Mouse (Mus musculus): Measurements from ENCODE around the gene Serpini1.
A peak's percentile ranks its signal among the peaks of the same experiment; 100 is the strongest.
"Not testable (repeated sequence)": the region's sequence is repeated elsewhere in the genome, so short reads cannot be mapped to it uniquely, and the experiment has no call there.

Gene Serpini1

DNA sequence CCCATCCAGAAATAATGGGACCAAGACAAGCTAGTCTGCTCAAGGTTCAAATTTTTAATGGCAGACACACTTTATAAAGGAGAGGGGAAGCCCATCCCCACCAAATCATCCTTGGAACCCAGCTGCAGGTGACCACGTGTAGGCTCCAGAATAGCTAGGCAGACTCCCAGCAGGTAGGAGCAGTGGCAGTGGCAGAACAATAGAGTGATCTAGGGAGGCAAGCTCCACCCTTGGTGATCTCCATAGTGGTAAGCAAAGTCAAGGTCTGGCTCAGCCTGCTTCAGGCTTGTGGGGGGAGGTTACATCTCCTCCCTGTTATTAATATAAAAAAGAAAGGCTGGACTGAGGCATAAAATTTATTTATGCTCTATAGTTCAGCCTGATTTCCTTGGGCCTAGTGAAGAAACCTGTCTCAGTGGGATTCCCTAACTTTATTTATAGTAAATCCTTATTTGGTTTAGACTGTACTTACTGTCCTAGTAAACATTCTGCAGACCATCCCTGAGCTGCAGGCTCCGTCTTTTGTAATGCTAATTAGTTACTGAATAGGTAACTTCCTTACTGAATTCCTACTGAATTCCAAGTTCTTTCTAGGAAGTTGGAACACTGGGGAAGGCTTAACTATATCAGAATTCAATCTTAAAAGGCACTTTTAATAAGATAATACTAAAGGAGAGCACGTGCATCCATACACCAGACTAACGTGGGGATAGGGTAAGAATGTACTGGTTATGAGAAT, 93.2 kb downstream of the Serpini1 start:
- H3K9me3 ChIP-seq (ENCODE audit: low read length); H3K27me3 ChIP-seq (ENCODE audit: insufficient read depth, low read length): not testable (repeated sequence)
- peaks cover 47% of the 10 kb centered on the region for H3K4me1 ChIP-seq (replicated peaks; ENCODE audit: low read depth, low read length)
- peak; percentile 51; the same call in 1 of the 2 replicates for TF ChIP-seq POU5F1 (IDR thresholded peaks at IDR 0.05; ENCODE audit: borderline replicate concordance, low read length)
- TF ChIP-seq NANOG (IDR thresholded peaks at IDR 0.05; ENCODE audit: borderline replicate concordance, low read length) = peak; percentile 66; the same call in 1 of the 2 replicates
- peak overlapping the region; percentile 54 for H3K4me3 ChIP-seq (replicated peaks; ENCODE audit: low read length)
- peaks cover 44% of the 10 kb centered on the region for H3K36me3 ChIP-seq (ENCODE audit: insufficient read depth, low read length)

DNA sequence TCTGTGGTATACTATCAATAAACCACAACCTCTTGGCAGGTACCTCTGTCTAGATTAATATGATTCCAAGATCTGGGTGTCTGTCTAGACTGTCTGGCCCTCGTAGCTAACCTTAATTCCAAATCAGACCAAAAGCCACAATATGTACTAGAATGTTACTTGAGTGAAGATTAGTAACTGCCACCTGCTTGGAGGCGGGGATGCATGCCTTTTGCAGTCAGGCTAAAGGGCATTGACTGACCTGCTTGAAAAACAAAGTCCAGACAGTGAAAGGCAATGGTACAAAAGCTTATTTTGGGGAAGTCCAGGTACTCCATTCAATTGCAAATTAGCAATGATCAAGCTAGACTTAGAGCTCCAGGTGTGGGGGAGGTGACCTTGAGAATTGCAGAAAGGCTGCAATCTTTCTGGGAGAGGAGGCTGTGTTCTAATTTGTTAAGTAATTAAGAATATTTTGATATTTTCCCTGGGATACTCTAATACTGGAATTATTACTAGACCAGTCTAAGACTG, 94.3 kb downstream of the Serpini1 start:
- Histone ChIP-seq H3K36me3 (ENCODE audit: insufficient read depth, low read length) (peaks cover 35% of the 10 kb centered on the region), H3K27me3 (ENCODE audit: insufficient read depth, low read length) (no peaks in the 10 kb centered on the region), H3K4me1 (replicated peaks; ENCODE audit: low read depth, low read length) (peaks cover 46% of the 10 kb centered on the region), H3K4me3 (replicated peaks; ENCODE audit: low read length) (peak overlapping the region; percentile 86), H3K9me3 (ENCODE audit: low read length) (no peaks in the 10 kb centered on the region)
- TF ChIP-seq POU5F1 (IDR thresholded peaks at IDR 0.05; ENCODE audit: borderline replicate concordance, low read length) (peak; percentile 81), CTCF (conservative IDR thresholded peaks at IDR 0.05; ENCODE audit: low read length) (no peak), NANOG (IDR thresholded peaks at IDR 0.05; ENCODE audit: borderline replicate concordance, low read length) (peak; percentile 91)

DNA sequence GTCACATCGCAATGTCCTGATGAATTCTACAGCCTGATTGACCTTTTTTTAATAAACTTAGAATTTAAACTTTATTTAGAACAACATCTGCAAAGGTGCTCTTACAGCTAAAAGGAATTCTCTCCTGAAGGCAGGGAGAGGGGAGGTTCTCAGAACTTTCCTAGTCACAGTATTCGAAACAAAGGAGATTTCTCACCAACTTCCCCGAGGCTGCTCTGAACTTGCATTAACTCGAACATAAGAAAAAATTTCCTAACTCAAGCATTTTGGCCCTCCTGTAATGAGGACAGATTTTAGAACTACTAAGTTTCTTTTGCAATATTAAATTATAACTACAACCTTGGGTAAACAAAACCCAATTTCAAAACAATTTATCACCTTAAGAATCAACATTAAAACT, 96.6 kb downstream of the Serpini1 start:
- H3K9me3 ChIP-seq (ENCODE audit: low read length); H3K27me3 ChIP-seq (ENCODE audit: insufficient read depth, low read length): not testable (repeated sequence)
- H3K4me1 ChIP-seq (replicated peaks; ENCODE audit: low read depth, low read length) = peaks cover 31% of the 10 kb centered on the region
- peak overlapping the region; percentile 86 for H3K4me3 ChIP-seq (replicated peaks; ENCODE audit: low read length)
- H3K36me3 ChIP-seq (ENCODE audit: insufficient read depth, low read length) = peaks cover 12% of the 10 kb centered on the region

DNA sequence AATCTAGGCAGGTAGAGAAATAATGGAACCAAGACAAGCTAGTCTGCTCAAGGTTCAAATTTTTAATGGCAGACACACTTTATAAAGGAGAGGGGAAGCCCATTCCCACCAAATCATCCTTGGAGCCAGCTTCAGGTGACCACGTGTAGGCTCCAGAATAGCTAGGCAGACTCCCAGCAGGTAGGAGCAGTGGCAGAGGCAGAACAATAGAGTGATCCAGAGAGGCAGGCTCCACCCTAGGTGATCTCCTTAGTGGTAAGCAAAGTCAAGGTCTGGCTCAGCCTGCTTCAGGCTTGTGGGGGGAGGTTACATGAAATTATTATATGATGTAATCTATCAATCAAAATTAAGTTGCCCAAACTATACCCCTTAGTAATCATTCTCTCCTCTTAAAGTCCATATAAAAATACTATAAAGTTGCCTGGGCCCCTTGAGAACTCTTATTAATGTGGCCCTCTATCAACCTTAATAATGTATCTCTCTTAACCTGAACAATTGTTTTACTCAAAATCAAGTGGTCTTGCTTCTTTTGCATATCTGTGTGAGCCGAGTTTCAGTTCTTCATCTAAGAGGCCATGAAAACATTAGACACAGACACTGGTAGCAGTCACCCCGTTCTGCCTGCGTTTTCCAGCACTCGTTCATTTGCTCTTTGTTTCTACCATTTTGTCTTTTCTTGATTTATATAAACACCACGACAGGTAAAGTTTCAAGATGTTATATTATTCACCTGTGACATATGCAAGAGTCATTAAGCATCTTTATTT, 98.4 kb downstream of the Serpini1 start:
- H3K9me3 ChIP-seq (ENCODE audit: low read length) = no peaks in the 10 kb centered on the region
- H3K36me3 ChIP-seq (ENCODE audit: insufficient read depth, low read length) = no peaks in the 10 kb centered on the region; the same call in 1 of the 2 replicates
- peak overlapping the region; percentile 86 for H3K4me3 ChIP-seq (replicated peaks; ENCODE audit: low read length)
- TF ChIP-seq NANOG (IDR thresholded peaks at IDR 0.05; ENCODE audit: borderline replicate concordance, low read length) (no peak), CTCF (conservative IDR thresholded peaks at IDR 0.05; ENCODE audit: low read length) (no peak), POU5F1 (IDR thresholded peaks at IDR 0.05; ENCODE audit: borderline replicate concordance, low read length) (no peak)
- H3K27me3 ChIP-seq (ENCODE audit: insufficient read depth, low read length) = no peaks in the 10 kb centered on the region
- H3K4me1 ChIP-seq (replicated peaks; ENCODE audit: low read depth, low read length) = peaks cover 19% of the 10 kb centered on the region

DNA sequence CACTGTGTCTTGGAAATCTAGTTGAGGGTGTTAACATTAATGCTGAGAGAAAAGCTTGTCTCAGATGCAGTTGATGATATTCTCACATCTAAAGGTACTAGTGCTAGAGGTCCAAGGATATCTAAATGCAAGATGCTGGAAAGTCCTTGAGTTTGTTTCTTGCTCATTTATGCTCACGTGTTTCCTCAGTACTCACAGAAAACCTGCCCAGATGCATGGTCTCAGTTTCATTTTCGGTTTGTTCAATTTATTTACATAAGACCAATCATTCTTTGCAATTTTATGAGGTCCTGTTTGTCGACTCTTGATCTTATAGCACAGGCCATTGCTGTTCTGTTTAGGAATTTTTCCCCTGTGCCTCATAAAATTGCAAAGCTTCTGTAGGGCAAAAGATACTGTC, 109.6 kb downstream of the Serpini1 start:
- Histone ChIP-seq H3K27me3 (ENCODE audit: insufficient read depth, low read length) (no peaks in the 10 kb centered on the region), H3K36me3 (ENCODE audit: insufficient read depth, low read length) (no peaks in the 10 kb centered on the region), H3K4me3 (replicated peaks; ENCODE audit: low read length) (no peak overlapping the region), H3K4me1 (replicated peaks; ENCODE audit: low read depth, low read length) (no peaks in the 10 kb centered on the region), H3K9me3 (ENCODE audit: low read length) (no peaks in the 10 kb centered on the region)
- TF ChIP-seq NANOG (IDR thresholded peaks at IDR 0.05; ENCODE audit: borderline replicate concordance, low read length) (no peak), POU5F1 (IDR thresholded peaks at IDR 0.05; ENCODE audit: borderline replicate concordance, low read length) (no peak), CTCF (conservative IDR thresholded peaks at IDR 0.05; ENCODE audit: low read length) (no peak)

DNA sequence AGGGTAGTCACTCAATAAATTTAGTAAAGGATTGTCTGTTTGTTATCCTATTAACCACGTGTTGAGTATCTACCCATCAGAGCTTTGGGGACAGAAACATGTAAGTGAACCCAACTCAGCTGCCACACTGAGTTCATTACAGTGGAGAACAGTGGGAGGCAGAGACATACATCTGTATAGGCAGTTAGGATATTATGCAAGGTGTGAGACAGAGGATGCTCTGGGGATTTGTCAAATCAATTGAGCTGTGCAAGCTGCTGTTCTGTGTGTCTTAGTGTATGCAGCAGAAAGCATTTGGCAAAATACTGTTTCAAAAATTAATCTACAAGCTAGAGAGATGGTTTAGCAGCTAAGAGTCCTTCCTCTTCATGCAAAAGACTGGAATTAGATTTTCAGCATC, 113.1 kb downstream of the Serpini1 start:
- H3K36me3 ChIP-seq (ENCODE audit: insufficient read depth, low read length) = no peaks in the 10 kb centered on the region

DNA sequence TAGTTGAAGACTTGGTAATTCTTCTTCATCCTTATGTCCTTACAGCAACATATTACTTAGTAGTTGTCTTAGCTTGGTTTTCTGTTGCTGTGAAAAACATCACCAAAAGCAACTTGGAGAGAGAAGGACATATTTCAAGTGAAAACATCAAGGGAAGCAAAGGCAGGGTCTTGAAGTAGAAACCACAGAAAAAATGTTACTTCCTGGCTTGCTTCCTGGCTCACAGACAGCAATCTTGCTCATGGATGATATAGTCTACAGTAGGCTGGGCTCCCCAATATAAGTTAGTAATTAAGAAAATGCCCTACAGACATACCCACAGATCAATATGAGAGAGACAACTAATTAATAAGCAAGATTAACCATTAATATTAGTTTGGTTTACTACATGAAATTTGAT, 125.5 kb downstream of the Serpini1 start:
- no peaks in the 10 kb centered on the region for H3K36me3 ChIP-seq (ENCODE audit: insufficient read depth, low read length)
- TF ChIP-seq POU5F1 (IDR thresholded peaks at IDR 0.05; ENCODE audit: borderline replicate concordance, low read length) = no peak
- TF ChIP-seq CTCF (conservative IDR thresholded peaks at IDR 0.05; ENCODE audit: low read length) = no peak
- TF ChIP-seq NANOG (IDR thresholded peaks at IDR 0.05; ENCODE audit: borderline replicate concordance, low read length) = no peak
- H3K4me1 ChIP-seq (replicated peaks; ENCODE audit: low read depth, low read length) = no peaks in the 10 kb centered on the region
- H3K9me3 ChIP-seq (ENCODE audit: low read length) = no peaks in the 10 kb centered on the region
- no peaks in the 10 kb centered on the region for H3K27me3 ChIP-seq (ENCODE audit: insufficient read depth, low read length)
- no peak overlapping the region for H3K4me3 ChIP-seq (replicated peaks; ENCODE audit: low read length)

More for the DNA sequence above, 113.1 kb downstream of the Serpini1 start:
- no peaks in the 10 kb centered on the region for H3K4me1 ChIP-seq (replicated peaks; ENCODE audit: low read depth, low read length)
- no peaks in the 10 kb centered on the region for H3K9me3 ChIP-seq (ENCODE audit: low read length)
- no peaks in the 10 kb centered on the region for H3K27me3 ChIP-seq (ENCODE audit: insufficient read depth, low read length)
- no peak overlapping the region for H3K4me3 ChIP-seq (replicated peaks; ENCODE audit: low read length)
- TF ChIP-seq NANOG (IDR thresholded peaks at IDR 0.05; ENCODE audit: borderline replicate concordance, low read length) (no peak), POU5F1 (IDR thresholded peaks at IDR 0.05; ENCODE audit: borderline replicate concordance, low read length) (no peak), CTCF (conservative IDR thresholded peaks at IDR 0.05; ENCODE audit: low read length) (no peak)

DNA sequence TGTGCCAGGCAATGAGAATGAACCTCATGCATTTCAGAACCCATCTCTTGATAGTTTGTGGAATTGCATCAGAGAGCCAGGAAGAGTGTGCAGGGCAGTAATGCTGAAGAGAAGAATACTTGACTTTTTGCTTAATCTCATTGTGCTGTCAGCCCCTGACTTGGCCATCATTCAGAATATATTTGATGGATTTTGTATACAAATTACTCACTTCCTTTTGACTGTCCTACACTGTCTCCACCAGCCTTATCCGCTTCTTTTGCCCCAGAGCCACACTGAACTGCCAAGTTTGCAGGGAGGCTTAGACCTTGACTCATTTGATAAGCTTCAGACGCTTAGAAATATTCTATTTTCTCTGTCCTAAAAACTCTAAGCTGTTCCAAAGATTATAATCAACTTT, 129.4 kb downstream of the Serpini1 start:
- no peaks in the 10 kb centered on the region for H3K4me1 ChIP-seq (replicated peaks; ENCODE audit: low read depth, low read length)
- H3K36me3 ChIP-seq (ENCODE audit: insufficient read depth, low read length) = no peaks in the 10 kb centered on the region
- no peaks in the 10 kb centered on the region for H3K27me3 ChIP-seq (ENCODE audit: insufficient read depth, low read length)
- no peak overlapping the region for H3K4me3 ChIP-seq (replicated peaks; ENCODE audit: low read length)
- no peak for TF ChIP-seq NANOG (IDR thresholded peaks at IDR 0.05; ENCODE audit: borderline replicate concordance, low read length)
- TF ChIP-seq CTCF (conservative IDR thresholded peaks at IDR 0.05; ENCODE audit: low read length) = no peak
- TF ChIP-seq POU5F1 (IDR thresholded peaks at IDR 0.05; ENCODE audit: borderline replicate concordance, low read length) = no peak
- H3K9me3 ChIP-seq (ENCODE audit: low read length) = no peaks in the 10 kb centered on the region
